Mouse (Mus musculus): ENCODE data around the gene Phf5a.
"Not testable (repeated sequence)": the region's sequence is repeated elsewhere in the genome, so short reads cannot be mapped to it uniquely, and the experiment has no call there.

The Phf5a gene

DNA sequence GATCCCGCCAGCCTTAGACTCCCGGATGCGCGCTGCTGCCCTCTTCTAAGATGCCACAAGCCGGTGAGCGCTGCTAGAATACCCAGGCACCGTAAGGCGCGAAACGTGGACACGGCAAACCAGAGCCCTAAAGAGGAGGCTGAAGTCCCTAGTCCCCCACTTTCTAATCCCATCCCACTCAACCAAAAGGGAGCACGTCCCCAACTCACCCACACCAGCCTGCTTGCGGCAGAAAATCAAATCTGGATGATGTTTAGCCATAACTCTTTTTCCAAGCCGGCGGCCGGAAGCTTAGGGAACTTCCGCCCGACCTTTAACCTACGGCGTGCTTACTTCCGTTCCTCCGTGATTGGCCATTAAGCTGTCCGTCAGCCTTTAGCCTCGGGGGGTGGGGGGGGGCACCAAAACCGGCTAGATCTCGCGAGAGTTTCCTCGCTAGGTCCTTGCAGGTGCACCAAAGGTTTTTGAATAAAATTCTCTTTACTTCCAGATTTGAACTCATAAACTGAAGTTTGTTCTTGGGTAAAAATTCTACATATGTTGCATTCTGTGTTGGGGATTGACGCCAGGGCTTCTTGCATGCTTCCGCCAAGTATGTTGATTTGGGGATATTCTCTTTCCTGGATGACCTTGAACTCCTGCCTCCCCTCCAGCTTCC lies at the start of gene Phf5a:
Gene Phf5a, minus strand, starts transcription at position 308 of the 658 bp plus-strand sequence.
- peak; percentile 75 for DNase-seq (ENCODE audit: low spot score)

DNA sequence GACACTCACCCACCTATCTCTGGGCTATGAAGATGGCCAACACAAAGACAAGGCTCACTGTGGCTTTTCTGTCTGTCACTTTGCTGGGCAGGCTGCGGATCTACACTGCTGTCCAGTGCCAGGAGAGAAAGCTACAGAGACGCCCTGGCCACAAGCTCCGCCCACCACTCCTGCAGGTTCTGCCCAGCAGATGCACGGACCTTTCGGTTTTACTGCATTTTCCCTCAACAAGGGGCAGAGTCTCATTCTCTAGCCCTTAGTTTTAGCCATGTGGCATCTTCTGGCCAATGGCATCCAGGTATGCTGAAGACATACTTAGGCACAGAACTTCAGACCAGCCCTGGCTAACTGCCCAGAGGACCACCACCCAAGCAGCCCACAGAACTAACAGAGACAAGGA lies 49.5 kb upstream of the Phf5a start:
- no peak for DNase-seq (ENCODE audit: low spot score)

DNA sequence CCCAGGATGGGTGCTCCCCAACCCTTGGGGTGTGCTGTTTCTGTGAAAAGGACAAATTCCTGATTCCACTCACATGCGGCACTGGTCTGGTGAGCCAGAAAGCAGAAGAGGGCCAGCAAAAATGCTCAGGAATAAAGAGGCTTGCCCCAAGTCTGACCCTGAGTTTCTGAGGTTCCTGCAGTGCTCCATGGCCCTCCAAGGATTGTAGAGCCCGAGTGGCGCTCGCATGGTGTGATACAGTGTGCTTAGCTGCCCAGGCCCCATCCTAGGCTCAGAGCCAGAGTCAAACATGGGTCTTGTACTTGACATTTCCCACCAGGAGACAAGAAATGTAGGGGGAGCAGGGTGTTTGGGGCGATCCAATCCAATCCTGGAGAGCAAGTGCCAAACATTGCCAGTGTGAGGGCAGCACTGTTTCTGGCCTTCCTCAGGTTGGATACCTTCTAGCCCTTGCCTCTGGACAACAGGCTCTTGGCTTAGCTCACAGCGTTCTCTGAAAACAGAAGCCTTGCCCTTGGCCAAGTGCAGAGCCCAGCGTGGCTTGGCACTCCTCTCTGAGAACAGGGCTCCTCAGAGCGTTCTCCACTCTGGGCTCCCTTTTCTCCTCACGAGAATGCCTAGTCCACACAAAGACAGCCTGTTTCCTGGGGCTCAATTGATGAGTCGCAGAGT lies 49.0 kb upstream of the Phf5a start:
- DNase-seq (ENCODE audit: low spot score): no peak

DNA sequence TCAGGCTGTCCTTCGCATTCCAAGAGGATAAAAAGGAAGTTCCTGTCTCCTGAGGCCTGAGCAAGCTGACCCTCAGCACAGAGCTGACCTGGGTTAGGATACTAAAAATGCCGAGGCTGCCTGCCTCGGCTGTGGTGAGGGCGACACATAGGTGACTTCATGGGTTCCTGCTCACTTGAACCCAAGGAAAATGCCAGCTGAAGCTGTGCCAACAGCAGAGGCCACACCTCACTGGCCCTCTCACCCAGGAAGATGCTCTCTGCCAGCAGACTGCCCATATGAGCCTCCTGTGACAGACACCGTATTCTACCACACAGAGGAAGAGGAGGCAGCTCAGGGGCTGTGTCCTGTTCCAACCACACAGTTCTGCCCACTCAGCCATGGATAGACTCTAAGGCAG lies 47.4 kb upstream of the Phf5a start:
- DNase-seq (ENCODE audit: low spot score): no peak

DNA sequence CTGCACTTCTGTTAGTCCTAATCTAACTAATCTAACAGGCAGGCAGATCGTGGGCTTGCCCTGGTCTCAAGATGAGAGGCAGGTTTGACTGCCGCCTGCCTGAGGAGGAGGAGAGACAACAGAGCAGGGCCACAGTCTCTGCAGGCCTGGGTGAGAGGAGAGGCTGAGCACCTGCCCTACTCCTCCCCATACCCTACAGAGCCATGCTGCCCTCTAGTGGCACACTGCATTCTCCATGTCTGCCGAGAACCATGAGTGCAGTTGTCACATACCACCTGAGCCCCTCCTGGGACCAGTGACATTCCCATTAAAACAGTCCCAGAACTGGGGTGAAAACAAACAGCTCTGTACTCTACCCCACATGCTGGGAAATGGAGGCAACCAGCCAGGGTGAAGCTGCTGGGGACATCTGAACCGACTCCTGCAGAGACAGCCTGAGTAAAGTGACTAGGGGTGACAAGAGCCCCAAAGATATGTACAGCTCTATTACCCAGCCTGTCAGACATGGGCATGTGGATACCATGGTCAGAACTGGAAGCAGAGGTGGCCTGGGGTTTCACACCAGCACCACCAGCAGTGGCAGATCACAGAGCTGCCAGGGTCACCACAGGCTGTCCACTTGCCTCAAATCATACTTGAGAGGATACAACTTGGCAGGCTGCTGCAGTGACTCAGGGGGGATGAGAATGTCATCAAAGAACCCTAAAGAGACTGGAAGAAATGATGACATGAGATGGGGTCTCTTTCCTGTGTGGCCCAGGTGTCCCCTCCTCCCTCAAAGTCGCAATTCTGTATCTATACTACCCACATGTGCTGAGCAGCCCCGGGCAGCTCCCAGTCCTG lies 46.1 kb upstream of the Phf5a start:
- DNase-seq (ENCODE audit: low spot score): peak; percentile 61

- no peak for DNase-seq (ENCODE audit: low spot score)
These were observed 45.5 kb upstream of the Phf5a start for GRCm38 (mm10) chr15:81917201-81917600.

DNA sequence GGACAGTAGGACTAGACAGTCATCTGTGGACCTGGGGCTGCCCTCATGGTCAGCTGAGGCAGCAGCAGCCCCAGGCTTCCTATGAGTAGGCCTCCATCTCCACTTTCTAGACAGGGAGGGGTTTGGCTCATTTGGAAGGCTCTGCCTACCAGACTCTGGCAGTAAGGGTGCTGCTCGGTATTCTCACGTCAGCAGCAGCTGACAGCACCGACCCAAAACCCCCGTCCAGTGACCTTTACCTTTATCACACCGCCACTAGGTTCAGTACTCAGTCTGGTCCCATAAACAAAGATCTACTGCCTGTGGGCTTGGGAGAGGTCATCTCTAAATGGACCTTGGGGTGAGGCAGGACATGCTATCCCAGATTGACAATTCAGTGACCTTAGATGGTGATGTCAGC lies 44.0 kb upstream of the Phf5a start:
- DNase-seq (ENCODE audit: low spot score): no peak

DNA sequence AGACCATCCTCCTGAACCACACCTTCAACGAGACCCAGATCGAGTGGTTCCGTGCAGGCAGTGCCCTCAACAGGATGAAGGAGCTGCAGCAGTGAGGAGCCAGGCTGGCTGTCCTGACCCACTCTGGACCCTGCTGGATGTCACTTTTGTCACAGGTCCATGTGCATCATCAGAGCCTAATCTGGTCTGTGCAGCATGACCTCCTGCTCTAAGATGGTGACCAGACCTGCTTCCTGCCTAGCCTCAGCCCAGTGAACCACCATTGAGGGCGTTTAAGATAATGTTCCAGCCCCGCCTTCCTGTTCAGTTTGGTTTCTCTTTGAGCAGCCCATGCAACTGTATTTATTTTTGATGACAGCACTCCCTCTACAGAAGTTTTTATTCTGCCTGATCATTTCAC lies 43.0 kb upstream of the Phf5a start:
- no peak for DNase-seq (ENCODE audit: low spot score)

GRCm38 (mm10) chr15:81912498-81912897 lies 40.8 kb upstream of the Phf5a start:
- no peak for DNase-seq (ENCODE audit: low spot score)

DNA sequence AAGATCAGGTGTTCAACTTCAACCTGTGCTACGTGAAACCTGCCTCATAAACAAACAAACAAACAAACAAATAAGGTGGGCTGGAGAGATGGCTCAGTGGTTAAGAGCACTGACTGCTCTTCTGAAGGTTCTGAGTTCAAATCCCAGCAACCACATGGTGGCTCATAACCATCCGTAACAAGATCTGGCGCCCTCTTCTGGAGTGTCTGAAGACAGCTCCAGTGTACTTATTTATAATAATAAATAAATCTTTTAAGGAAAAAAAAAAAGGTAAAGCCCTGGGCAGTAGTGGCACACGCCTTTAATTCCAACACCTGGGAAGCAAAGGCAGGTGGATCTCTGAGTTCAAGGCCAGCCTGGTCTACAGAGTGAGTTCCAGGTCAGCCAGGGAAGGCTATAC lies 37.1 kb upstream of the Phf5a start:
- not testable (repeated sequence) for DNase-seq (ENCODE audit: low spot score)

DNA sequence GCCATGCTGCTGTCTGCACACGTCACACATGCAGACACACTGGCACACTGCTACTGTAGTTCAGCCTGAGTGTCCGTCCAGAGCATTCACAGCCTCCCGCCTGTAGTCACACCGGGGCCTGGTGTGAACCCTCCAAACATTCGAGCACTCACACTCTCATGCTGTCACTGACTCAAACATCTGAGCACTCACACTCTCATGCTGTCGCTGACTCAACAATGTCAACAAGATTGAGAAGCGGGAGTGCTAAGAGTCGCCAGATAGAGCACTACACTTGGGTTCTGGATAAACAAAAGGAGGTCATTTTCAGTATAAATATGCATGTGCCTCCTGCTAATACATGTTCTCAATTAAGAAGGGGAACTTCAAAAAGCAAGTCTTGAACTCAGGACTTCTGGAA lies 36.2 kb upstream of the Phf5a start:
- no peak for DNase-seq (ENCODE audit: low spot score)

- peak; percentile 61 for DNase-seq (ENCODE audit: low spot score)
These were observed 33.2 kb upstream of the Phf5a start for GRCm38 (mm10) chr15:81904939-81905338.

GRCm38 (mm10) chr15:81898751-81899150 lies 27.0 kb upstream of the Phf5a start:
- DNase-seq (ENCODE audit: low spot score): no peak

DNA sequence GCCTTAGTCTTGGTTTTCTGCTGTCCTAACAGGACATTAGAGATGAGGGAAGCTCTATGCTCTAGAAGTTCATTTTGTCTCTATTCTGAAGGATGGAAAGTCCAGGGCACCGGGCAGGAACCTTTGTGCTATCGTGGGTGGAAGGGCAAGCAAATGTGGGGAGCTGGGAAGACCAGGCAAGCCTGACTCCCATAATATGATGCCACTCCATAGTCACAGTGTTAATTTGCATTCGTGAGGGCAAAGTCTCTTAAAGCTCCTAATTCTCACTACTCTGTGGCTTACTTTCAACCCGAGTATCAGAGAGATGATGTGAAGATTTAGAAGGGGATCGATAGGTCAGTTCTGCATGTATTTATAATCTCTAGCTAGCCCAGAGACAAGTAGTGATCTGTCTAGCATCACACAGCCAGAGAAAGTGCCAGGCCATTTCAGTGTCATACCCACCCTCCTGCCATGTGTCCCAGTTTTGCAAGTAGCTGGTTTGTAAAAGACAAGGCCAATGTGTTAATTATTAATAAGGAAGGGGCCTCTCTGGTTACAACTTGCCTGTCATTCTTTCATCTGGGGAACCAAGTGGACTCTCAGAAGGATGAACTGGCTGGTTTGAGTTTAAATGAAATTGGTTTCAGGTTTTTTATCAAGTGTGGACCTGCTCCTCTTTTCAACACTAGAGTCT lies 26.0 kb upstream of the Phf5a start:
- DNase-seq (ENCODE audit: low spot score): no peak

- no peak for DNase-seq (ENCODE audit: low spot score)
These were observed 24.7 kb upstream of the Phf5a start for GRCm38 (mm10) chr15:81896407-81896806.

DNA sequence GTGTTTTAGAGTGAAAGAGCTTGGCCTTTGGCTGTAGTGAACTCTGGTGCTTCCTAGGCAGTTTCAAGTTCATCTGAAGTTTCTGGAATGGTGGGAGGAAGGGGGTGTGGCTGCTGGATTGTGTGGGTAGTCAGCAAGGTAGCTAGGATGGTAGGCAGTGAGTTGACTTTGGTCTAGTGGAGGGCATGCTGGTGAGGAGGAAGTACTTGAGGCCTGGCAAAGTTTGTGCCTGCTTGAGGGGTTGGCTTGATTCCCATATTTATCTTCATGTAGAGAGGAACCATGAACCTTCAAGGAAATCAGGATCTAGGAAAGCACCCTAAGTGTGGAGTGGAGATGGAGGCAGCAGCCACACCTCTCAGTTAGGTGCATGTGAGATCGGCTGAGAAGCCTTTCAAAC lies 22.3 kb upstream of the Phf5a start:
- DNase-seq (ENCODE audit: low spot score): no peak

- DNase-seq (ENCODE audit: low spot score): peak; percentile 52
These were observed 20.3 kb upstream of the Phf5a start for GRCm38 (mm10) chr15:81891822-81892580.

DNA sequence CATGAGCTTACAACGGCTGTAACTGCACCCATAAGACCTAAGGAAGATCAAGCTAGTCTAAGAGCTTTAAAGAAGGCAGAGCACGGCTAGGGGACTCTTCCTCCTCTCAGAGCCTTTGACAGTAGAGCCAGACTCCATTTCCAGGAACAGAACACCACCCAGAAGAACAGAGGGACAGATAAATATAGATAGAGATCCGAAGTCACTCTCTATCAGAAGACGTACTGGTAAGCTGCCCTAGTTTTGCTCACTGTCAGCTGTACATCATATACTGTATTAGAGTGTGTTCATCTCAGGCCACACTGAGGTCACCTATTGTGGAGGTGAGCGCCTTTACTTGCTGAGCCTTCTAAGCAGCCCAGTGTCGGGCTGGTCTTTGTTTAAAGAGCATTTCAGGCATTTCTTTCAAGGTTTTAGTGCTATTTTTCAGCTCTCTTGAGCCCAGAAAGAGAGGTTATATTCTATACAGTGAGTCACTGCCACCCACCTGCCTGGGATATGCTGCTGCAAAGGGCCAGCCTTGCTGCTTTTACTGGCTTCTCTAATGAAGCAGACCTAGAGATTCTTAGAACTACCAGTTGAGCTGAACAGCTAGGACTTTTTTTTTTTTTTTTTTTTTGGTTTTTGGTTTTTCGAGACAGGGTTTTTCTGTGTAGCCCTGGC lies 19.6 kb upstream of the Phf5a start:
- DNase-seq (ENCODE audit: low spot score): no peak

GRCm38 (mm10) chr15:81889175-81889574 lies 17.5 kb upstream of the Phf5a start:
- DNase-seq (ENCODE audit: low spot score): no peak

DNA sequence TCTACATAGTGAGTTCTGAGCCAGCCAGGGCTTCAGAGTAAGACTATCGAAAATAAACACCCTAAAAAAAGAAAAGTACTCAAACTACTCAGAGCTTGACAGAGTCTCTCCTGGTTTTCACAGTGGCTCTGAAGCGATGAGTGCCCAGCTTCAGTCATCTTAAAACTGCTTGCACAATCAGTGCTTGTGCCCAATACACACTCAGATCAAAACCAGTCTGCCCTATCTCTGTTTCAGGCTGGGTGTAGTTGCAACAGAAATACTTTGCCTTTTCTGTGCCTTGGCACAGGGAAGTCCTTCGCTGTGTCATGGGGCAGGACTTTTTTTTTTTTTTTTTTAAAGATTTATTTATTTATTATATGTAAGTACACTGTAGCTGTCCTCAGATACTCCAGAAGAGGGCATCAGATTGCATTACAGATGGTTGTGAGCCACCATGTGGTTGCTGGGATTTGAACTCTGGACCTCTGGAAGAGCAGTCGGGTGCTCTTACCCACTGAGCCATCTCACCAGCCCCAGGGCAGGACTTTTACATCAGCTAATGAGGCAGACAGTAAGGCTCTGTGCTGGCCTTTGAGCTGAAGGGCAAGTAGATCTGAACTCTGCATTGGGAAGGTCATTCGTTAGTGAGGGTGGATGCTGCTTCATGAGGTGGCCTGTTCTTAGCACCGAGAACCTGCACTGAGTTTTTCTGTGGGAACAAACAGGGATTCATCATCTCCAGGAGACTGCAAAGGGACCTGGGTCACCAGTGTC lies 15.3 kb upstream of the Phf5a start:
- DNase-seq (ENCODE audit: low spot score): no peak
